Mouse (Mus musculus) neural tube, embryonic 14.5 days (tissue): ENCODE results near the gene Gm21987. TPM values are rescaled to one million over a fixed set of nuclear protein-coding genes. Genes with fewer than 3 reads are reported as not detected.

ENCODE experiments used
- ATAC-seq: fragments of 200-750 bp; cut with Nextera tagmentation; 2 replicates; pipeline ENCODE4 v1.8.0; 2017; ENCODE audit warnings: low read depth, mild to moderate bottlenecking, moderate TSS enrichment, moderate library complexity
- H3K27ac ChIP-seq: fragments of 300-500 bp; sonication (generic); 2 replicates; pipeline ENCODE4 v1.5.1; 2014; ENCODE audit warnings: low read depth, mild to moderate bottlenecking, control low read depth, low read length, moderate library complexity, mixed read lengths
- H3K27me3 ChIP-seq: fragments of 300-500 bp; sonication (generic); 2 replicates; pipeline ENCODE4 v1.6.1; 2014; ENCODE audit warnings: low read length; ENCODE audit not compliant: control insufficient read depth, insufficient read depth
- H3K36me3 ChIP-seq: fragments of 300-500 bp; sonication (generic); 2 replicates; pipeline ENCODE4 v1.6.1; 2014; ENCODE audit warnings: low read length, mixed read lengths; ENCODE audit not compliant: control insufficient read depth, insufficient read depth
- H3K4me1 ChIP-seq: fragments of 300-500 bp; sonication (generic); 2 replicates; pipeline ENCODE4 v1.6.1; 2014; ENCODE audit warnings: low read length; ENCODE audit not compliant: control insufficient read depth, insufficient read depth
- H3K4me2 ChIP-seq: fragments of 300-500 bp; sonication (generic); 2 replicates; pipeline ENCODE4 v1.6.1; 2014; ENCODE audit warnings: mild to moderate bottlenecking, low read depth, low read length, control low read depth
- H3K4me3 ChIP-seq: fragments of 300-500 bp; sonication (generic); 2 replicates; pipeline ENCODE4 v1.5.1; 2014; ENCODE audit warnings: low read depth, low read length, control low read depth, mixed read lengths
- H3K9ac ChIP-seq: fragments of 300-500 bp; sonication (generic); replicated peaks from 2 replicates; pipeline ENCODE4 v1.6.1; 2014; ENCODE audit warnings: low read depth, mild to moderate bottlenecking, control low read depth, low read length, mixed read lengths
- H3K9me3 ChIP-seq: fragments of 300-500 bp; sonication (generic); 2 replicates; pipeline ENCODE4 v1.6.1; 2016; ENCODE audit warnings: low read length; ENCODE audit not compliant: control insufficient read depth
- whole genome bisulfite sequencing: fragments of 180-500 bp; shearing (Covaris S2); extraction: QIAGEN DNeasy Blood & Tissue Kit; methylation state at CpG from one replicate; pipeline ENCODE4 v1.1.7; 2014; 5-methylcytosine and 5-hydroxymethylcytosine counted together
- polyA plus RNA-seq: library from polyadenylated mRNA; unstranded; fragments of >200 nt; fragmentation: Nextera tagmentation; extraction: Ambion mirVana; gene quantifications from 2 replicates; pipeline ENCODE4 v1.2.1, GENCODE M21; 2014

Gene Gm21987
- polyA plus RNA-seq, 1 experiment from 2014 or later, result not detected

- no peak overlapping the region for H3K4me2 ChIP-seq
- peak; percentile 24; the same call in 1 of the 2 replicates for ATAC-seq
- no peaks in the 10 kb centered on the region for H3K9me3 ChIP-seq
- H3K4me3 ChIP-seq, result no peak overlapping the region
- peaks cover 10% of the 10 kb centered on the region; the same call in 1 of the 2 replicates for H3K4me1 ChIP-seq
- 0 out of 2 replicates have a peak, but pooled peaks cover 5% of the 10 kb centered on the region for H3K36me3 ChIP-seq
- H3K27me3 ChIP-seq, result no peaks in the 10 kb centered on the region
- no peak overlapping the region for H3K9ac ChIP-seq
- H3K27ac ChIP-seq, result no peak overlapping the region
- WGBS, result 85% methylated on average over 3 of the region's 3 CpGs
These were observed 1.7 kb upstream of the Gm21987 start for GRCm38 (mm10) chr16:38344941-38345725.

GRCm38 (mm10) chr16:38347588-38347987 is 748 bp downstream of the Gm21987 start:
- ATAC-seq, result no peak
- Histone ChIP-seq H3K27ac (no peak overlapping the region), H3K9ac (peak overlapping the region; percentile 74; the same call in 1 of the 2 replicates), H3K36me3 (peaks cover 20% of the 10 kb centered on the region), H3K4me1 (peaks cover 6% of the 10 kb centered on the region; the same call in 1 of the 2 replicates), H3K9me3 (no peaks in the 10 kb centered on the region), H3K27me3 (no peaks in the 10 kb centered on the region), H3K4me2 (peak overlapping the region; percentile 68), H3K4me3 (peak overlapping the region; percentile 82)
- 67% methylated on average over 6 of the region's 6 CpGs for WGBS

- no peak overlapping the region for H3K4me2 ChIP-seq
- ATAC-seq, result no peak
- H3K27me3 ChIP-seq, result no peaks in the 10 kb centered on the region
- H3K9ac ChIP-seq, result no peak overlapping the region
- peaks cover 6% of the 10 kb centered on the region; the same call in 1 of the 2 replicates for H3K4me1 ChIP-seq
- H3K27ac ChIP-seq, result no peak overlapping the region
- H3K36me3 ChIP-seq, result peaks cover 20% of the 10 kb centered on the region
- no peak overlapping the region for H3K4me3 ChIP-seq
- 95% methylated on average over 9 of the region's 9 CpGs for WGBS
- no peaks in the 10 kb centered on the region for H3K9me3 ChIP-seq
These were observed 1.4 kb downstream of the Gm21987 start for GRCm38 (mm10) chr16:38348217-38348761.

- 86% methylated on average over 2 of the region's 2 CpGs for WGBS
- Histone ChIP-seq H3K4me2 (no peak overlapping the region), H3K36me3 (peaks cover 20% of the 10 kb centered on the region), H3K9ac (no peak overlapping the region), H3K27me3 (no peaks in the 10 kb centered on the region), H3K27ac (no peak overlapping the region), H3K4me3 (no peak overlapping the region), H3K4me1 (peaks cover 6% of the 10 kb centered on the region; the same call in 1 of the 2 replicates), H3K9me3 (no peaks in the 10 kb centered on the region)
- ATAC-seq, result no peak
These were observed 3.0 kb downstream of the Gm21987 start for GRCm38 (mm10) chr16:38349881-38350280.

GRCm38 (mm10) chr16:38350361-38350855 is 3.6 kb downstream of the Gm21987 start:
- Histone ChIP-seq H3K4me2 (no peak overlapping the region), H3K9me3 (no peaks in the 10 kb centered on the region), H3K9ac (no peak overlapping the region), H3K4me3 (no peak overlapping the region), H3K36me3 (peaks cover 20% of the 10 kb centered on the region), H3K27me3 (no peaks in the 10 kb centered on the region), H3K4me1 (peaks cover 6% of the 10 kb centered on the region; the same call in 1 of the 2 replicates), H3K27ac (no peak overlapping the region)
- WGBS, result 94% methylated on average over 7 of the region's 7 CpGs
- no peak for ATAC-seq

- no peak overlapping the region for H3K9ac ChIP-seq
- no peak for ATAC-seq
- H3K9me3 ChIP-seq, result no peaks in the 10 kb centered on the region
- no peak overlapping the region for H3K4me3 ChIP-seq
- H3K27me3 ChIP-seq, result no peaks in the 10 kb centered on the region
- 87% methylated on average over 6 of the region's 6 CpGs for WGBS
- peaks cover 20% of the 10 kb centered on the region for H3K36me3 ChIP-seq
- H3K4me2 ChIP-seq, result no peak overlapping the region
- H3K27ac ChIP-seq, result no peak overlapping the region
- H3K4me1 ChIP-seq, result peaks cover 6% of the 10 kb centered on the region; the same call in 1 of the 2 replicates
These were observed 4.1 kb downstream of the Gm21987 start for GRCm38 (mm10) chr16:38350939-38351338.

GRCm38 (mm10) chr16:38352031-38352430 is 5.2 kb downstream of the Gm21987 start:
- H3K36me3 ChIP-seq, result peaks cover 20% of the 10 kb centered on the region
- H3K9me3 ChIP-seq, result no peaks in the 10 kb centered on the region
- no peaks in the 10 kb centered on the region for H3K27me3 ChIP-seq
- H3K4me3 ChIP-seq, result no peak overlapping the region
- no peak for ATAC-seq
- 85% methylated on average over 7 of the region's 7 CpGs for WGBS
- H3K9ac ChIP-seq, result no peak overlapping the region
- no peak overlapping the region for H3K27ac ChIP-seq
- no peak overlapping the region for H3K4me2 ChIP-seq
- peaks cover 6% of the 10 kb centered on the region; the same call in 1 of the 2 replicates for H3K4me1 ChIP-seq

- H3K4me1 ChIP-seq, result peaks cover 1% of the 10 kb centered on the region; the same call in 1 of the 2 replicates
- H3K9ac ChIP-seq, result no peak overlapping the region
- no peak overlapping the region for H3K27ac ChIP-seq
- peaks cover 20% of the 10 kb centered on the region for H3K36me3 ChIP-seq
- H3K4me3 ChIP-seq, result no peak overlapping the region
- ATAC-seq, result no peak
- no peaks in the 10 kb centered on the region for H3K9me3 ChIP-seq
- H3K27me3 ChIP-seq, result no peaks in the 10 kb centered on the region
- H3K4me2 ChIP-seq, result no peak overlapping the region
These were observed 6.0 kb downstream of the Gm21987 start for GRCm38 (mm10) chr16:38352851-38353250.

- peaks cover 20% of the 10 kb centered on the region for H3K36me3 ChIP-seq
These were observed 6.8 kb downstream of the Gm21987 start for GRCm38 (mm10) chr16:38353642-38354041.

More at GRCm38 (mm10) chr16:38353642-38354041, 6.8 kb downstream of the Gm21987 start:
- H3K9me3 ChIP-seq, result no peaks in the 10 kb centered on the region
- no peaks in the 10 kb centered on the region for H3K4me1 ChIP-seq
- no peak overlapping the region for H3K9ac ChIP-seq
- ATAC-seq, result no peak
- H3K4me3 ChIP-seq, result no peak overlapping the region
- WGBS, result 100% methylated on average over 2 of the region's 2 CpGs
- no peak overlapping the region for H3K27ac ChIP-seq
- H3K27me3 ChIP-seq, result no peaks in the 10 kb centered on the region
- H3K4me2 ChIP-seq, result no peak overlapping the region
